Mouse (Mus musculus) embryonic facial prominence, embryonic 11.5 days (tissue): ENCODE results near the gene F2rl1. TPM values are rescaled to one million over a fixed set of nuclear protein-coding genes. Genes with fewer than 3 reads are reported as not detected.
"Not testable (repeated sequence)": the region's sequence is repeated elsewhere in the genome, so short reads cannot be mapped to it uniquely, and the experiment has no call there.

Source experiments
- ATAC-seq: fragments of 200-750 bp; cut with Nextera tagmentation; replicated peaks from 2 replicates; pipeline ENCODE4 v1.8.0; 2017; ENCODE audit warnings: low read depth; ENCODE audit not compliant: insufficient number of reproducible peaks, low FRiP score, low TSS enrichment
- DNase-seq: peaks from one replicate; pipeline ENCODE4 v3.0.0-alpha.2; 2015; ENCODE audit warnings: low spot score
- H3K27ac ChIP-seq: fragments of 300-500 bp; sonication (generic); replicated peaks from 2 replicates; pipeline ENCODE4 v1.5.1; 2014; ENCODE audit warnings: mild to moderate bottlenecking, low read depth, low read length, control low read depth
- H3K27me3 ChIP-seq: fragments of 300-500 bp; sonication (generic); 2 replicates; pipeline ENCODE4 v1.6.1; 2014; ENCODE audit warnings: mild to moderate bottlenecking, low read length, moderate library complexity, mixed read lengths; ENCODE audit not compliant: control insufficient read depth, insufficient read depth
- H3K36me3 ChIP-seq: fragments of 300-500 bp; sonication (generic); replicated peaks from 2 replicates; pipeline ENCODE4 v1.6.1; 2014; ENCODE audit warnings: low read depth, mild to moderate bottlenecking, low read length, moderate library complexity, mixed read lengths; ENCODE audit not compliant: control insufficient read depth, insufficient read depth
- H3K4me1 ChIP-seq: fragments of 300-500 bp; sonication (generic); 2 replicates; pipeline ENCODE4 v1.6.1; 2014; ENCODE audit warnings: low read length, mixed read lengths; ENCODE audit not compliant: control insufficient read depth, insufficient read depth
- H3K4me2 ChIP-seq: fragments of 300-500 bp; sonication (generic); 2 replicates; pipeline ENCODE4 v1.6.1; 2014; ENCODE audit warnings: low read depth, mild to moderate bottlenecking, control low read depth, low read length, moderate library complexity
- H3K4me3 ChIP-seq: fragments of 300-500 bp; sonication (generic); 2 replicates; pipeline ENCODE4 v1.5.1; 2014; ENCODE audit warnings: low read depth, low read length, control low read depth
- H3K9ac ChIP-seq: fragments of 300-500 bp; sonication (generic); replicated peaks from 2 replicates; pipeline ENCODE4 v1.6.1; 2014; ENCODE audit warnings: mild to moderate bottlenecking, control low read depth, low read length
- H3K9me3 ChIP-seq: fragments of 300-500 bp; sonication (generic); replicated peaks from 2 replicates; pipeline ENCODE4 v1.6.1; 2016; ENCODE audit warnings: mild to moderate bottlenecking, low read length, inconsistent platforms, mixed read lengths; ENCODE audit not compliant: control insufficient read depth
- WGBS: fragments of 180-500 bp; shearing (Covaris S2); extraction: QIAGEN DNeasy Blood & Tissue Kit; methylation state at CpG from one replicate; pipeline ENCODE4 v1.1.7; 2014; 5-methylcytosine and 5-hydroxymethylcytosine counted together
- polyA plus RNA-seq: library from polyadenylated mRNA; unstranded; fragments of >200 nt; fragmentation: Nextera tagmentation; extraction: Ambion mirVana; gene quantifications from 2 replicates; pipeline ENCODE4 v1.2.1, GENCODE M21; 2014

F2rl1 gene
- polyA plus RNA-seq, 1 experiment from 2014 or later, result 0.38 TPM

- Histone ChIP-seq H3K4me1 (peaks cover 5% of the 10 kb centered on the region; the same call in 1 of the 2 replicates), H3K4me3 (no peak overlapping the region), H3K27ac (no peak overlapping the region), H3K9ac (no peak overlapping the region), H3K27me3 (no peaks in the 10 kb centered on the region), H3K36me3 (no peaks in the 10 kb centered on the region), H3K9me3 (no peaks in the 10 kb centered on the region), H3K4me2 (no peak overlapping the region)
- no peak for ATAC-seq
- no peak for DNase-seq
- WGBS, result 79% methylated on average over 7 of the region's 7 CpGs
Measured at GRCm38 (mm10) chr13:95545729-95546186, 20.7 kb upstream of the F2rl1 start.

GRCm38 (mm10) chr13:95538021-95538420 is 13.0 kb upstream of the F2rl1 start:
- Histone ChIP-seq H3K9me3 (no peaks in the 10 kb centered on the region), H3K27me3 (no peaks in the 10 kb centered on the region), H3K9ac (no peak overlapping the region), H3K4me2 (no peak overlapping the region), H3K4me3 (no peak overlapping the region), H3K4me1 (peaks cover 6% of the 10 kb centered on the region; the same call in 1 of the 2 replicates), H3K36me3 (no peaks in the 10 kb centered on the region), H3K27ac (no peak overlapping the region)
- ATAC-seq (no peak), DNase-seq (no peak)
- 68% methylated on average over 5 of the region's 5 CpGs for WGBS

GRCm38 (mm10) chr13:95536117-95536493 is 11.1 kb upstream of the F2rl1 start:
- no peak overlapping the region for H3K27ac ChIP-seq
- H3K4me1 ChIP-seq, result peaks cover 6% of the 10 kb centered on the region; the same call in 1 of the 2 replicates
- DNase-seq (no peak), ATAC-seq (no peak)
- no peak overlapping the region for H3K4me3 ChIP-seq
- no peak overlapping the region for H3K9ac ChIP-seq
- no peak overlapping the region for H3K4me2 ChIP-seq
- no peaks in the 10 kb centered on the region for H3K36me3 ChIP-seq
- 21% methylated on average over 5 of the region's 5 CpGs for WGBS
- H3K27me3 ChIP-seq, result no peaks in the 10 kb centered on the region
- H3K9me3 ChIP-seq, result no peaks in the 10 kb centered on the region

GRCm38 (mm10) chr13:95535461-95536116 is 10.6 kb upstream of the F2rl1 start:
- DNase-seq, result peak; percentile 57
- H3K36me3 ChIP-seq, result no peaks in the 10 kb centered on the region
- H3K9ac ChIP-seq, result no peak overlapping the region
- no peak for ATAC-seq
- 2% methylated on average over 11 of the region's 11 CpGs for WGBS
- H3K9me3 ChIP-seq, result no peaks in the 10 kb centered on the region
- no peak overlapping the region for H3K27ac ChIP-seq
- no peaks in the 10 kb centered on the region for H3K27me3 ChIP-seq
- H3K4me2 ChIP-seq, result no peak overlapping the region
- no peak overlapping the region for H3K4me3 ChIP-seq
- peaks cover 6% of the 10 kb centered on the region; the same call in 1 of the 2 replicates for H3K4me1 ChIP-seq

- Histone ChIP-seq H3K27ac (no peak overlapping the region), H3K9ac (no peak overlapping the region), H3K4me2 (no peak overlapping the region), H3K4me1 (peaks cover 6% of the 10 kb centered on the region; the same call in 1 of the 2 replicates), H3K27me3 (no peaks in the 10 kb centered on the region), H3K36me3 (no peaks in the 10 kb centered on the region), H3K4me3 (no peak overlapping the region), H3K9me3 (no peaks in the 10 kb centered on the region)
- WGBS, result 5% methylated on average over 6 of the region's 6 CpGs
- DNase-seq (no peak), ATAC-seq (no peak)
Measured at GRCm38 (mm10) chr13:95535026-95535425, 10.0 kb upstream of the F2rl1 start.

GRCm38 (mm10) chr13:95534131-95534561 is 9.1 kb upstream of the F2rl1 start:
- H3K36me3 ChIP-seq, result no peaks in the 10 kb centered on the region
- WGBS, result 2% methylated on average over 5 of the region's 5 CpGs
- no peak overlapping the region for H3K27ac ChIP-seq
- no peaks in the 10 kb centered on the region for H3K9me3 ChIP-seq
- no peaks in the 10 kb centered on the region for H3K27me3 ChIP-seq
- ATAC-seq, result peak; percentile 54; the same call in 1 of the 2 replicates
- DNase-seq, result peak; percentile 73
- peak overlapping the region; percentile 18; the same call in 1 of the 2 replicates for H3K9ac ChIP-seq
- peak overlapping the region; percentile 39 for H3K4me2 ChIP-seq
- H3K4me3 ChIP-seq, result no peak overlapping the region
- peaks cover 6% of the 10 kb centered on the region; the same call in 1 of the 2 replicates for H3K4me1 ChIP-seq

- DNase-seq (no peak), ATAC-seq (no peak)
- Histone ChIP-seq H3K4me3 (no peak overlapping the region), H3K36me3 (no peaks in the 10 kb centered on the region), H3K9ac (no peak overlapping the region), H3K27me3 (no peaks in the 10 kb centered on the region), H3K4me1 (peaks cover 6% of the 10 kb centered on the region; the same call in 1 of the 2 replicates), H3K9me3 (no peaks in the 10 kb centered on the region), H3K27ac (no peak overlapping the region), H3K4me2 (no peak overlapping the region)
- 14% methylated on average over 8 of the region's 8 CpGs for WGBS
Measured at GRCm38 (mm10) chr13:95533640-95534039, 8.6 kb upstream of the F2rl1 start.

GRCm38 (mm10) chr13:95533121-95533520 is 8.1 kb upstream of the F2rl1 start:
- H3K36me3 ChIP-seq, H3K4me2 ChIP-seq, H3K4me3 ChIP-seq, H3K4me1 ChIP-seq, H3K27ac ChIP-seq, H3K27me3 ChIP-seq, H3K9ac ChIP-seq, ATAC-seq, H3K9me3 ChIP-seq, DNase-seq: not testable (repeated sequence)
- 59% methylated on average over 5 of the region's 5 CpGs for WGBS
